Mouse (Mus musculus) testis, adult 2 months (tissue): Measurements from ENCODE around the gene Dll4.

Experiments used
- CTCF ChIP-seq: fragments of 200-500 bp; IDR thresholded peaks from 2 replicates; pipeline ENCODE4 v1.5.1; 2012; ENCODE audit warnings: low read depth, mild to moderate bottlenecking, inconsistent platforms, low read length, moderate library complexity; ENCODE audit not compliant: control insufficient read depth, insufficient read depth, insufficient replicate concordance
- POLR2A ChIP-seq: fragments of 200-500 bp; IDR thresholded peaks from 2 replicates; pipeline ENCODE4 v1.6.1; 2012; ENCODE audit warnings: low read depth, mild to moderate bottlenecking, inconsistent platforms, low read length, moderate library complexity; ENCODE audit not compliant: control insufficient read depth

- TF ChIP-seq POLR2A (no peak), CTCF (no peak)
These were observed 10.0 kb downstream of the Dll4 start for GRCm38 (mm10) chr2:119335535-119335934.
